Mouse (Mus musculus) urinary bladder, postnatal 10 days (tissue): ENCODE results near the gene Tns3.

Source experiments
- DNase-seq: peaks from one replicate; pipeline ENCODE4 v3.0.0; 2022; ENCODE audit warnings: low spot score

Tns3 gene

DNA sequence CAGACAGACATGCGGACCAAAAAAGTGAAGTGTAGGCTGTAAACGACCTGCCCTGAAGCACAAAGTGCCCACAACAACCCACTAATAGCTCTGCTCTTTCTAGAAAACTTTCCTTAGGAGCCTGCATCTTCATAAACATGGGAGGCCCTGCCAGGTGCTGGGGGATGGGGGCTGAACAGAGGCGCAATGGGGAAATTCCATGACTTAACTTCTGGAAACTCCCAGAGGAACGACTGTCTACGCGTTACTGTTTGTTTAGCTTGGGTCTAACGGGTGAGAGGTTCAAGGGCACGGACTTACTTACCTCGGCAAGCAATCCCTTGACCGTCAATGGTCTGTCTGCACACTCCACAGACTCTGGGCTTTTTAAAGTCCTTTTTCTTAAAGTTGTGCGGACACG, 48.9 kb downstream of the Tns3 start:
- DNase-seq = no peak

DNA sequence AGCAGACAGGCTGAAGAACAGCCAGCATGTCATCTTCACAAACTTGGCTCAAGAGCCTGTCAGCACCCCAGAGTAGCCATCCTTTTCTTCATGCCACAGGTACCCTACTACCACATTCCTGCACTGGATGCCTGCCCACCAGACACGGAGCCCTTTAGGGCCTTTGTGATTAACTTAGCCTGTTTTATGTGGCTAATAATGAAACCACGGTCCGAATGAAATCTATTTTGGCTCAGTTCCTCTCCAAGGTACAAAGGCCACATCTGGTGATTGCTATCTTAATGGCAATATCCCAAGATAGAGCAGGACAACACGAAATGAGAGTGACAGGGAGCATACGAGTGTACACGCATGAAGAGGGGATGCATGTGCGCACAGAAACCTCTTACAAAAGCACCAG, 53.9 kb downstream of the Tns3 start:
- DNase-seq = no peak

DNA sequence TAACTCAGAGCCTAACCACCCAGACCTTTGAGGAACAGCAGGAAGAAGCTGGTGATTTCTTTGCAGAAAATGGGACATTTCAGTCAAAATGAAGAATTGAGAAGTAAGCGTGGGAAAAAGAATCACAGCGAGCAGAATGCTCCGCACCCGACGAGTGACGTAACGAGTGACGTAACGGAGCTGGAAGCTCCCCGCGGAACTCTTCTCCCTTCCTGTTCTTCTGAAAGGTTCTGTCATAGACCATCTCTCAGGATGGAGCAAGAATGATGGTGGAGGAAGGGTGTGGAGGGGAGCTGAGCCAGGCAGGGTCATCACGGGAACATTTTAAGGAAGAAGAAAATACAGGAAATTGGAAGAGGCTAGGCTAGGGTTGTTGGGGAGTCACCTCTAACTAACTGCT, 54.5 kb downstream of the Tns3 start:
- DNase-seq = no peak

DNA sequence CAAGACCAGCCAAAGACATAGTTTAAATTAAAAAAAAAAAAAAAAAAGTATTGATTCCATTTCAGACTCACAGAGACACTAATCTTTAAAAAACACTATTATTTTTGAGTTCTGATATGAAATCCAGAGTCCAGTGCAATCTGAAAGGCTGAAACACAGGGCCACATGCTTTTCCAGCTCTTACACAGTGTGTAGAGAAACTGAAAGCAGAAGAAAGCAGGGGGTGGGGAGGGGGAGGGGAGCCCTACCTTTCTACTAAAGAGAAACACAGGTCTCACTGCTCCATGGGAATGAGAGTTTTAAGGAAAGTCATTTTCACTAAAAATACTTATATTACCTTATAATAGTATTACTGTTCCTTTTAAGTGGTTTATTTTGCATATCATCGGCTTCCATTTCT, 57.2 kb downstream of the Tns3 start:
- DNase-seq = no peak

DNA sequence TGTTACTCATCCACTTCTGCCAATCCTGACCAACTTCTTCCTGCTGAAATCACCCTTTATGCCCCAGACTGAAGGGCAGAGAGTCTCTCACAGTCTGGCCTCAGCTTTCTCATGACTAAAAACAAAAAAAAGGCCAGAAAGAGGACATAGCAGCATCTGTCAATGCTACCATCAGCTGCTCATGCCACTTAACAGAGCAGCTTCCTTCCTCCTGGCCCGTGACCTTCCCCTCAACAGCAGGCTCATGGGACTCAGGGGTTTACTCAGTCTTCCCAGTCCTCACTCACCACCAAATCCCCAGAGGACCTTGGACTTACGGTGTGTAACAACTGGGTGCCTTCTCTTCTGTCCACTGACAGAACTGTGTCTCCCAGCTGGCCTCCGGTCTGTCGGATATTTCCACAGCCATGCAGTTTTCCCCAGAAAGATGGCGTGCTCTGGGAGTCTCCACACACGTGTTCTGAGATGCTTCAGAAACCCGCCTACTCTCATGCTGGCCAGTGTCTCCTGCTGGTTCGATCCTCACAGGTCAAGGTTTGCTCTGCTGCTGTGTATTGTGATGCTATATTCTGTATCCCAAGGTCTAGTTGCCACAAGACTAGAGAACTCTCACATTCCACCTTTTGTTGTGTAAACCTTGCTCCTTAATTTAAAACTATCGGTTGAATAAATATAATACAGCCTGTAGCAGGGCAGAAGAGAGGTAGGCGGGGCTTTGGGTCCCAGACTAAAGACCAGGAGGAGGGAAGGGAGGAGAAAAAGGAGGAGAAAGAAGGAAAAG, 59.4 kb downstream of the Tns3 start:
- no peak for DNase-seq

DNA sequence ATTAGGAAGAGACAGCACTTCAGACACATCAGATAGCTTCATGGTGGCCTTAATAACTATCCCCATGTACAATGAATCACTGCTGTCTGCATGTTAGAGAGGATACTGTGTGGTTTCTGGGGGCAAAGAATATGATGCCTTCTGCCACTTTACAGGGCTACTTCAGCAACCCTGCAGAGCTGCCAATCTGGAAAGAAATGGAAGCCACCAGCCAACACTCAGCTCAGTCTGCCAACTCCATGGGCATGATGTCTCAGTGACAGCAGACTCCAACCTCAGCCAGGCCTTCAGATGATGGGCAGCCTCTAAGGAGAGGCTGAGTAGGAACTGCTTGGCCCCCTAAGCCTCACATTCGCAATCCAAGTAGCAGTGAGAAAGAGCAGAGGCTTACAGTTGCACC, 61.7 kb downstream of the Tns3 start:
- no peak for DNase-seq

DNA sequence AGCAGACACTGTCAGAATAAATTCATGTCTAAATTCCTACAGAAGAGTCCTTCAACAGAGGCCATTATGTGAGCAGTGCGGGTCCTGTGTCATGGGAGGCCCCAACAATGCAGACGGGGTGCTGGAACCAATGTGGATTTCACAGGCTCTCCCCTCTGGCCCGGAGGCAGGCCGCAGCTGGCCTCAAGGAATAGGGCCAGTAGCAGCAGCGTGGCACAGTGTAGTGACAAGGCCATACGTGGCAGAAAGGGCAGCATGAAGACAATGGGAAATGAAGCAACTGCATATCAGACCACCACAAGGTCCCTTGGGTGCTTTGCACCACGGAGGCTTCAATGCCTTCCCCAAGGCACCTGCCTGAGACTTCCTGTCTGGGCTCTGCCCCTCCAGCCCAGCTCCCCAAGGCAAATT, 62.9 kb downstream of the Tns3 start:
- no peak for DNase-seq

DNA sequence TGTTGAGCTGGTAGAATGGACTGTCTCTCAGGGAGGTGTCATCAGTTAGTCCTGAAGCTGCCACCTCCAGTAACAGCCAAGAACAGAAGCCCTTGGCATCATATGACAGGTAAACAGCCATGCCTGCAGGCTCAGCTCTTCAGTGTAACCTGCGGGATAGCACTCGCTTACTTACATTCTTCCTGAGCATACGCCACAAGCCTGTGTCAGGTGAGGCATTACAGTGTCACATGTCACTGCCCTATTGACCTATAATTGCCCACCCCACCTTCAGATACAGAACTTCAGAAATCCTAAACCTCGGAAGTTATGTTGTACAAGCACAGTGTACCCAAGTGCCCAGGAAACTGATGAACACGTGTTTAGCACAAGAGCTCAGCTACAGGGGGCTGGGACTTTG, 68.7 kb downstream of the Tns3 start:
- DNase-seq = no peak

DNA sequence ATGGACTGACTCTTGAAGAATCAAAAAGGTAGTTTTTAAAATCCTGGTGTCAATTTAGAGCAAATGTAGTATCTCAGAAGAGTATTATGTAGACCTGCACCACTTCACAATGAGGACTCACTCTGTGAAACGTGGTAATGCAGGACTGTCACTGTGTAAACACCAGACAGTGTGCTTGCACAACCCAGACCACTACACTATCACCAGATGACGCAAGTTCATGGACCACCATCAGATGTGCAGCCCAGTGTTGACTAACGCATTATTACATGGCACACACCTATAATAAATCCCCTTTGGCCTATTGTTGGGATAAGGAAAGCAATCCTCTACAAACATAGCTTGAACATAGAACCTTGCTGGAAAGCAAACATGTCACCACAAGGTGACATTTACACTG, 71.2 kb downstream of the Tns3 start:
- DNase-seq = no peak

DNA sequence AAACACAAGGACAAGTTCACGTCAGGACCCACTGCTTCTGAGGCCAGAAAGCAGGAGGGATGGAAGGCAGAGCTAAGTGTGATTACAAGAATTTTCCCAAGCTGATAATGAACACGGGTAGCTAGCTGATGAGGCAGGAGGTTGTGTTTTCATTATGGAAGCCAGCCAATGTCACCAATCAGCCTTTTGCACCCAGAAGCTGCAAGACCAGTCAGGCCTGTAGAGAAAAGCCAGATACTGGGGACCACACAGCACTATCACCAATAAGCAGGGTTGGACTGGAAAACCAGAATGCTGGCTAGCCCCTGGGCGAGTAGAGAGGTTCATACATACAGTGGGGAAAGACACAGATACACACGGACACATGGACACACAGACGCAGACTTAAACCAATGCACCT, 73.1 kb downstream of the Tns3 start:
- no peak for DNase-seq

DNA sequence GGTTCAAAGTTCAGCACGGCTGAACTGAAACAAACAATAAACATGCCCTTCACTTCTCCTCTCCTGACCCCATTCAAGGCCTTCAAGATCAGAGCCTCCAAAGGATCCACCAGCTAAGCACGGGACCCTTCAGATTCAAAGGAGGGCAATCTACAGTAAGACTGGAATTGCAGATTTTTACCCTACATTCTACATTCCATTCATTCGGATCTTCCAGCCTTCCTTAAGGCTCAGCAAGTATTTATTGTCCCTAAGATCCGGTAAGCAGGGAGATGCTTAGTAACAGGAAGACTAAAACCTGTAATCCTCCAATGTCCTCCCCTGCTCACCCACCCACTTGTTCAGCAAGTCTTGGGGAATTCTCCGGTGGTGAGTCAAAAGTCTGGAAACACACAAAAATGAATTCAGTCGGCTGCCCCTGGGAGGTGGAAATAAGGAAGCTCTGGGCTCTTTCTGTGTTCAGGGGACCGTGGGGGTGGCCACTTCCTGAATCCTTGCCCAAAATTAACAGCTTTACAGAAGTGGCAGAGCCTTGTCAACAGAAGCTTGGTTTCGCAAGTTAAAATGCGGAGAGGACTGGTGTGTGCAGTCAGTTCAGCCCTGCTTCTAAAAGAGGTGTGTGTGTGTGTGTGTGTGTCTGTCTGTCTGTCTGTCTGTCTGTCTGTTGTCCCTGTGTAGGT, 75.0 kb downstream of the Tns3 start:
- DNase-seq = no peak

DNA sequence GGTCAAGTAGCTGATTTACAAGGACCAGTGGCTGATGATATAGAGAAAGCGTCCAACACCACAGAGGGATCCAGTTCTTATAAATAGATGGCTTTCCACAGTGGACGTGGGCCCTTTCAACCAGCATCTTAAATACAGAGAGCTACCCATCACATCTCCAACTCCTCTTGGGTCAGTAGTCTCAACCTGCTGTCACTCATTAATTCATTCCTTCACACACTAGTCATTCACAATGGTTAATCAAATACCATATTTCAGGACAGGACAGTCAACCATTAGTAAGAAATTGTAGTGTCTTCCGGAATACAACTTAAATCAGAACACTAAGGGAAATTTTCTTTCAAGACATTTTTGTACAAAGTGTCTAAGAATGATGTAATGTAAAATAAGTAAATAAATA, 76.4 kb downstream of the Tns3 start:
- no peak for DNase-seq

DNA sequence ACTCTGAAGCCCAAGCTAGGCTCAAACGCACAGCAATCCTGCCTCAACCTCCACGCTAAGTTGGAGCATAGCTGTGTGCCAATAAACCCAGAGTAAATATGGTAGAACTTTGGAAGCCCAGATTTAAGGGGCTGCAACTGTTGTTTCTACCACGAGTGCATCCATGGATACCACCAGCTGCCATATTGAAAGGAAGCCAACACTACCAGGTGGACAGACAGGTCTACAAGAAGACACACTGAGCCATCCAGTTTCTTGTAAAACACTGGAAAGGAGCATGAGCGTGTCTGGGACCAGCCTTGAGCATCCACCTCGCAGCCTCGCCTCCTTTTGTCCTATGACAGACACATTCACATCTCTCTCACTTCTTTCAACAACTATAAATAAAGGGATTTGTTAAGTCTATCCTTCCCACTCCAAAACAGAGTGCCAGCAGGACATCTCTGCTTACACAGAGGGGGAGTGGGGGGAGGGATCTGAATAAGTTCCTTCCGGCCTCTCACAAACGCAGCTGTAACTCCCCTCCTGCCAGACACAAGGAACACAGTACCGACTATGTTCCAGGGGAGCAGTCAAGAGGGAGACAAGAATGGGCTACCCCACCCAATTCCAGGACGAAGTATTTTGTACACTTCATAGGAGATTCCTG, 77.2 kb downstream of the Tns3 start:
- no peak for DNase-seq

DNA sequence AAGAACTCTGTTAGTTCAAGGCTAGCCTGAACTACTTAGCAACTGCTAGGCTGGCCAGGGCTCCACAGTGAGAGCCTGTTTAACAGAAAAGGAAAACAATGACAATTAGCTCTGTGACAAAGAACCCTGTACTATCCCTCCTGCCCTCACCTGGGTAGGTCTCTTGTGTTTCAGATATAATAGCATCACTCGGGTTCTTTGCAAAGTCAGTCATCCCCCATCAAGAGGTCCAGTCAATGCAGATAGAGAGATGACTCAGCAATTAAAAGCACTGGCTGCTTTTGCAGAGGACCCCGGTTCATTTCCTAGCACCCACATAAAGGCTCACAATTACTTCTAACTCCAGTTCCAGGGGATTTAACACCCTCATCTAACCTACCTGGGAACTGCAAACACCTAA, 78.0 kb downstream of the Tns3 start:
- DNase-seq = no peak

DNA sequence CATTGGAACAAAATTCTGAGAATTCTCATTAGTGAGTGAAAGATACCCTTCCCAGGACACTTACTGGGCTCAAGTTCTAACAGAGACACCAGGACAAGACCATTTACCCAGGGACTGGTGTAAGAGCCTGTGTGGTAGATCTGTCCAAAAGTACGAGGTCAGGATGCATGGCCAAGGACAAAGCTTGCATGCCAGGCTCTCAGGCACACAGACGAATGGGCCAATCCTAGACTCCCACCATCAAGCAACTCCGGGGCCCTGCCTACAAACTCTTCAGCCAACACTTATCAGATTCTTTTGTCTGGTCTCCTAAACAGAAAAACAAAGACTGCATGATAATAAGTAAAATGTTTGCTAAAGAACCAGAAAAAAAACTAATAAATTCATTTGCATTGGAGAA, 78.6 kb downstream of the Tns3 start:
- DNase-seq = no peak

DNA sequence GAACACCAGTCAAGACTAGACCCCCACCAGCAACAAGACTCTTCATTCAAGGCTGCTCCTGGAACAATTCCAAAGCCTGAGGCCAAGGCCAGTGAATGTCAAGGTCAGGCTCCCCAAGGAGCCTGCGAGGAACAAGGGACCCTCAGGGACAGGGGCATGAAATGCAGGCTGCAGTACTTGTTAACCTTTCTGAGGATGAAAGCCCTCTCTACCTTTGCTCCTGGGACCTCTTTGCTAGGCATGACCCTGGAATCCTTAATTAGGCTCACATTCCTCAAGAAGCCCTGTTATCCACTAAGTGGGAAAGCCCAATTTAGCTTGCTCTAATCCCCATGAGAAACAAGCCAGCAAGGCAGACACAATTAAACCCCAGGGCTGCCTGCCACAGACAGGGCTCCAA, 79.4 kb downstream of the Tns3 start:
- DNase-seq = no peak

DNA sequence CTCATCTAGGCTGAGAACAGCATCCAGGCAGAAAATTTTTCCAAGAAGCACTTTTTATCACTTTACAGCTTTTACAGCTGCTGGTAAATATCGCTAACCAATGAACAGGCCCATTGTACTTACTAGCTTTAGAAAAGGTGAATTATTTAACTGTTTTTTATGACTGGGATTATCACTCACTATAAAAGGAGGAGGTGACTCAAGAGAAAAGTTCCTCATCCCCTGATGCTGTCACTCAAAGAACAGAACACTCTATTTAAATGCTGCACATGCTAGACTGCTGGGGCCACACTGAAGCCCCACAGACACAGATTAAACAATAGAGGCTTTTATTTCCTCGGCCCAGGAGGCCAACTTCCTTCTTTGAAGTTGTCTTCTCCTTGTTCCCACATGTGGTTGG, 80.0 kb downstream of the Tns3 start:
- no peak for DNase-seq

DNA sequence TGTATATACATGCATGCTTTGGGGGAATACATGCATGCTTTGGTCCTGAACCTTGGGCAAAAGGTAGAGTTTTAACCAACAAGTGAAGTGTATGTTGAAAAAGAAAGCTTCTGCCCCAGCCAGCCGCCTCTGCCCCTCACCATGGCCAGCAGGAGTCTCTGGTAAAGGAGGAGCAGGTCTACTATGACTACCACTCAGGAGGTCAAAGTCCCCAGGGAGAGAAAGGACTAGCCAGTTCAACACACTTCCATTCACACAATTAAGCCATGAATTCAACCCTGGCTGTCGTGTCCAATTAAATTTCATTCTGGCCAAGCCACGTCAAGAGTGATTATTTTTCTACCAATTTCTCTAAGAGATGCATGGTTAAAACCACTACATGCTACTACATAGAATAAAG, 81.2 kb downstream of the Tns3 start:
- DNase-seq = no peak

DNA sequence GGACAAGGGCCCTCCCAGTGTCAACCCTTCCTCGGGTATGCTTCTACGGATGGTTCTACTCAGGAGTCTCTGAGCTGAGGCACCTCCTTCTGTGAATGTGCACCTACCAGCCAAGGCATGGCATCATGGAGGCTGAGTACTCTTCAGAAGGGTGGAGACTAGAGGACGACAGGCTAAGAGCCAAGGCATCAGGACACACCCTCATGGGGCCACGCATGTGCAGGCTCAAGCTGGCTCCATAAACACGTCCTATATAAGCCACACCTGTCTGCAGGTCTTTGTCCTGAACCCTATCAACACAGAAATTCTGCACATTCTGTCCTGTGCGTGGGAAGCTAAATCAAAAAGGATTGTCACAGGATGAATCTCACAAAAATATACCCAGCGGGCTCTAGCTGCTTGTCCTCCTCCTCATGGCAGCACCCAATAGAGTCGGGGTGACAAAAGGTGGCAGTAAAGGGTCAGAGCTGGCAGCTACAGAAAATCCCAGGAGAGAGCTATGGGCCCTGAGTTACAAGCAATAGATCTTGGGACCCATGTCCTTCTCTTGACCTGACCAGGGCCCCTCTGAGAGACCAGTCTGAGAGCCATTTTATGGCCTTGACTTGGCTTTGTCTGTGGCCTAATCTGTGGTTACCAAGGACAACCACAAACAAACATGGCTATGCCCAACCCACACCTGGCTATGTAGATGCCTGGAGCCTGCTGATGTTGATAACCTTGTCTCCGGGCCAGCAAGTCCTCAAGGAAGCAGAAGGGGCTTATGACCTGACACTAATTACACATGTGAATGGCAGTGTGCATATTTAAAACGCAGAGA, 82.0 kb downstream of the Tns3 start:
- no peak for DNase-seq

DNA sequence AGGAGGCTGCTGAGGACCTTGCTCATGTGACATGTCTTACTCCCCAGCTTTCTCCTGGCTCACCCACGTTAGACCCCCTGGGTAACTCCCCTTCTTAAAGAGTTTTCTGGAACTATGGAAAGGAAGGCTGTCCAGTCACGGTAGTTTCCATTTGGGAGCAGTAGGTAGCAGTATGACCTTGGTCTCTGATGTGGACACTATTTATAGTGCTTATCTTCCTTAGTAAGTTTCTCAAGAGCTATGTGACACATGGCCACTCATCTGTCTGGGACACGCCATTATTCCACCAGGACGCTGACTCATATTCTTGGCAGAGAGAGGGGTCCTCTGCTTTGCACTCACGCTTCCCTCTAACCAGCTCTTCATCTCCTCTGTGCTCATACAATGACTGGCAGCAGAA, 84.5 kb downstream of the Tns3 start:
- DNase-seq = no peak

DNA sequence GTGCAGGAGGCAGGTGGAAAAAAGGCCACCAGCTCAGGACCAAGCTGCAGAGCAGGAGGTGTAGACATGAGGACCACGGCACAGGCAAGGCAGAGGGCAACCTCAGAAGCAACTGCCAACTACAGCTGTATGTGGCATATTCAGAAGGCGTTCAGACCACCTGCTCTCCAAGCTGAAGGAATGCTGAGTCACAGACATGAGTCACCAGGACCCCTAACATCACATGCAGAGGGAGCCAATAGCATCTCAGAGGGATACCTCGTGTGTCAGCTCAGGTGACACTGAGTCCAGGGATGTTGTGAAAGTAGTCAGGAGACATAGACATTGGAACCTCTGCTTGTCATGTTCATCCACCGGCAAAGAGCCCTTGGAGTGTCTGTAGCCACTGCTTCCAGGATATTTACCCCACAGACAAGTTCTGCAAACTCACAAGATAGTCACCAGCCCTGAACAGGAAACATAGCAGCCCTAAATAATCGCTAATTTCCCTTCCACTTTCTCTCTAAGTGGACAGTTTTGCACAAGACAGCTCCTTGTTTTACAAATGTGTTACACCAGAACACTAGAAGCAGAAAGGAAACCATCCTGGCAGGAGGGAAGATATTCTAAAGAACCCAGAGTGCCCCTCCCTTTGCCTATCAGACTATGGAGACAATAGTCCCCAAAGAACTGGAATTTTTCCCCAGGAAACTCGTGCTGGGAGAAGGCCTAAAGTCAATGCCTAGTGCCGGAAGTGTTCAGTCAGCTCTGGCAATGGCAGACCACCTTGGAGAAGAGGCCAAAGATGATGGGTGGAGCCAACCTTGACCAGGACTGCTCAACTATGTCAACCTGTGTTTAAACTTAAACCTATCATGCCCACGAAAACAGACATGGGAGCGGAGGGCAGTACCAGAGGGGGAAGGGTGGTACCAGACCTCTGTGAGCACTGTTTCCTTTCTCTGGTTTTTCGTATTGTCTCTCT, 88.8 kb downstream of the Tns3 start:
- no peak for DNase-seq
